Mouse (Mus musculus): ENCODE results near the gene Morc4. TPM values are rescaled to one million over a fixed set of nuclear protein-coding genes. Genes with fewer than 3 reads are reported as not detected.

Morc4 gene
- total and polyA plus RNA-seq, 3 experiments: not detected

- DNase-seq (ENCODE audit: extremely low read depth): no peak
- Histone ChIP-seq H3K9me3 (replicated peaks; ENCODE audit: low read length) (no peaks in the 10 kb centered on the region), H3K27me3 (replicated peaks) (no peaks in the 10 kb centered on the region), H3K4me1 (ENCODE audit: control insufficient read depth in 1 of 2, insufficient read depth in 2 of 2) (no peaks in the 10 kb centered on the region), H3K9ac (ENCODE audit: insufficient read depth, low read depth) (no peak overlapping the region), H3K4me2 (ENCODE audit: insufficient read depth, low read depth, poor library complexity, severe bottlenecking) (no peak overlapping the region), H3K36me3 (replicated peaks in 1 of 2; ENCODE audit: control insufficient read depth in 1 of 2, insufficient read depth in 1 of 2, low read length in 1 of 2) (no peaks in the 10 kb centered on the region), H3K79me2 (replicated peaks; ENCODE audit: control insufficient read depth, extremely low read depth, insufficient read depth, poor library complexity, severe bottlenecking) (no peaks in the 10 kb centered on the region), H3K27ac (ENCODE audit: insufficient read depth, low read depth) (no peak overlapping the region), H3K4me3 (replicated peaks in 1 of 3; ENCODE audit: low read depth in 2 of 3, low read length in 2 of 3, poor library complexity in 1 of 3) (no peak overlapping the region)
- in situ Hi-C loops (cut with MboI; ENCODE audit: low pct_ligation_motif_present, low pct_unique_long_range_greater_than_20kb, low sequenced_read_pairs) (no loop called here), dilution Hi-C loops (cut with MboI; ENCODE audit: extremely low pct_ligation_motif_present, extremely low pct_unique_long_range_greater_than_20kb, low sequenced_read_pairs) (no loop called here)
- TF ChIP-seq POLR2AphosphoS2 (IDR thresholded peaks at IDR 0.05; ENCODE audit: low read depth, low read length): no peak
- no peak for TF ChIP-seq ELF1 (IDR thresholded peaks at IDR 0.05; ENCODE audit: low read depth, low read length)
- no peak for TF ChIP-seq UBTF (IDR thresholded peaks at IDR 0.05; ENCODE audit: low read depth, low read length)
- TF ChIP-seq E2F4 (IDR thresholded peaks at IDR 0.05; ENCODE audit: insufficient replicate concordance, low read depth, low read length): no peak
- TF ChIP-seq MAZ (IDR thresholded peaks at IDR 0.05; ENCODE audit: low read depth, low read length): no peak
- no peak for TF ChIP-seq USF2 (conservative IDR thresholded peaks at IDR 0.05; ENCODE audit: low read depth, low read length)
- no peak for TF ChIP-seq ZKSCAN1 (IDR thresholded peaks at IDR 0.05; ENCODE audit: borderline replicate concordance, low read depth, low read length)
Measured at GRCm38 (mm10) chrX:139870300-139870711, 1.2 kb downstream of the Morc4 start.

- H3K9me3 ChIP-seq (replicated peaks; ENCODE audit: low read length): no peaks in the 10 kb centered on the region
- no peak overlapping the region for H3K4me3 ChIP-seq (replicated peaks in 1 of 3; ENCODE audit: low read depth in 2 of 3, low read length in 2 of 3, poor library complexity in 1 of 3)
- no peak for DNase-seq (ENCODE audit: extremely low read depth)
- H3K4me2 ChIP-seq (ENCODE audit: insufficient read depth, low read depth, poor library complexity, severe bottlenecking): no peak overlapping the region
- dilution Hi-C loops (cut with MboI; ENCODE audit: extremely low pct_ligation_motif_present, extremely low pct_unique_long_range_greater_than_20kb, low sequenced_read_pairs) (no loop called here), in situ Hi-C loops (cut with MboI; ENCODE audit: low pct_ligation_motif_present, low pct_unique_long_range_greater_than_20kb, low sequenced_read_pairs) (no loop called here)
- TF ChIP-seq BHLHE40 (IDR thresholded peaks at IDR 0.05; ENCODE audit: low read depth, low read length): no peak
- TF ChIP-seq RCOR1 (conservative IDR thresholded peaks at IDR 0.05; ENCODE audit: low read depth, low read length): no peak
- TF ChIP-seq MYC (IDR thresholded peaks at IDR 0.05; ENCODE audit: low read depth, low read length): no peak
- no peak for TF ChIP-seq EP300 (IDR thresholded peaks at IDR 0.05; ENCODE audit: low read length)
- H3K36me3 ChIP-seq (replicated peaks in 1 of 2; ENCODE audit: control insufficient read depth in 1 of 2, insufficient read depth in 1 of 2, low read length in 1 of 2): no peaks in the 10 kb centered on the region
- no peaks in the 10 kb centered on the region for H3K79me2 ChIP-seq (replicated peaks; ENCODE audit: control insufficient read depth, extremely low read depth, insufficient read depth, poor library complexity, severe bottlenecking)
- H3K4me1 ChIP-seq (ENCODE audit: control insufficient read depth in 1 of 2, insufficient read depth in 2 of 2): no peaks in the 10 kb centered on the region
- no peak overlapping the region for H3K27ac ChIP-seq (ENCODE audit: insufficient read depth, low read depth)
- H3K27me3 ChIP-seq (replicated peaks): no peaks in the 10 kb centered on the region
- H3K9ac ChIP-seq (ENCODE audit: insufficient read depth, low read depth): no peak overlapping the region
Measured at GRCm38 (mm10) chrX:139859402-139859801, 12.1 kb downstream of the Morc4 start.

DNA sequence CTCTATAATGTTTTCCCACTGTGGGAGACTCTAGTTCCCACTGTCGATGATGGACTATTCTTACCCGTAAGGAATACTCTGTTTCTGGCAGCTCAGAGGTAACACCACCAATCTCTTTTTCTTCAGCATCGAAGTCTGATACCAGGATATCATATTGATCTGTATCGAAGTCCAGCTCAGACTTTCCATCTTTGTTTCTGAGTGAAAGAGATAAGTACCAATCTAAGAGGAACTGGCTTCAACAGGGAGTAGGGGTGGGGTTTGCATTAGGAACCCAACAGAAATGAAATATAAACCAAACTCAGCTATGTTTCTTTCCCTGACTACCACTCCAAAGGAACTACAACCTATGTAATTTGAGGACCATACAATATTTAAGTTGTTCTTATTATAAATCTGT lies 16.7 kb downstream of the Morc4 start:
- in situ Hi-C loops (cut with MboI; ENCODE audit: low pct_ligation_motif_present, low pct_unique_long_range_greater_than_20kb, low sequenced_read_pairs) (no loop called here), dilution Hi-C loops (cut with MboI; ENCODE audit: extremely low pct_ligation_motif_present, extremely low pct_unique_long_range_greater_than_20kb, low sequenced_read_pairs) (no loop called here)
- no peaks in the 10 kb centered on the region for H3K9me3 ChIP-seq (replicated peaks; ENCODE audit: low read length)
- DNase-seq (ENCODE audit: extremely low read depth): no peak
- H3K36me3 ChIP-seq (replicated peaks in 1 of 2; ENCODE audit: control insufficient read depth in 1 of 2, insufficient read depth in 1 of 2, low read length in 1 of 2): no peaks in the 10 kb centered on the region
- H3K27me3 ChIP-seq (replicated peaks): no peaks in the 10 kb centered on the region
- H3K4me1 ChIP-seq (ENCODE audit: control insufficient read depth in 1 of 2, insufficient read depth in 2 of 2): no peaks in the 10 kb centered on the region
- no peak overlapping the region for H3K4me2 ChIP-seq (ENCODE audit: insufficient read depth, low read depth, poor library complexity, severe bottlenecking)
- no peak for TF ChIP-seq NRF1 (IDR thresholded peaks at IDR 0.05; ENCODE audit: low read depth, low read length)
- TF ChIP-seq MAFK (IDR thresholded peaks at IDR 0.05; ENCODE audit: insufficient replicate concordance, low read length): no peak
- TF ChIP-seq ELF1 (IDR thresholded peaks at IDR 0.05; ENCODE audit: low read depth, low read length): no peak
- TF ChIP-seq SIN3A (IDR thresholded peaks at IDR 0.05; ENCODE audit: low read length): no peak
- no peak for TF ChIP-seq ZC3H11A (IDR thresholded peaks at IDR 0.05; ENCODE audit: low read depth, low read length)
- TF ChIP-seq CHD2 (IDR thresholded peaks at IDR 0.05; ENCODE audit: low read length): no peak
- no peak for TF ChIP-seq IRF4 (IDR thresholded peaks at IDR 0.05; ENCODE audit: low read depth, low read length)
- TF ChIP-seq MEF2A (IDR thresholded peaks at IDR 0.05; ENCODE audit: borderline replicate concordance, low read depth, low read length): no peak
- no peak for TF ChIP-seq ZMIZ1 (IDR thresholded peaks at IDR 0.05; ENCODE audit: low read depth, low read length)
- no peak for TF ChIP-seq BHLHE40 (IDR thresholded peaks at IDR 0.05; ENCODE audit: low read depth, low read length)
- no peak for TF ChIP-seq TCF12 (IDR thresholded peaks at IDR 0.05; ENCODE audit: low read depth, low read length)
- TF ChIP-seq USF2 (conservative IDR thresholded peaks at IDR 0.05; ENCODE audit: low read depth, low read length): no peak
- TF ChIP-seq POLR2AphosphoS2 (IDR thresholded peaks at IDR 0.05; ENCODE audit: low read depth, low read length): no peak
- TF ChIP-seq MAX (IDR thresholded peaks at IDR 0.05; ENCODE audit: low read length): no peak
- no peak overlapping the region for H3K27ac ChIP-seq (ENCODE audit: insufficient read depth, low read depth)
- H3K4me3 ChIP-seq (replicated peaks in 1 of 3; ENCODE audit: low read depth in 2 of 3, low read length in 2 of 3, poor library complexity in 1 of 3): no peak overlapping the region
- no peaks in the 10 kb centered on the region for H3K79me2 ChIP-seq (replicated peaks; ENCODE audit: control insufficient read depth, extremely low read depth, insufficient read depth, poor library complexity, severe bottlenecking)
- H3K9ac ChIP-seq (ENCODE audit: insufficient read depth, low read depth): no peak overlapping the region
